Mouse (Mus musculus): ENCODE data around the gene Exo5. TPM values are rescaled to one million over a fixed set of nuclear protein-coding genes. Genes with fewer than 3 reads are reported as not detected.

Exo5 gene
- polyA plus RNA-seq, 1 experiment from 2014 or later, result 26.9 TPM

GRCm38 (mm10) chr4:120913443-120913842 lies 11.4 kb downstream of the Exo5 start:
- Histone ChIP-seq H3K4me3 (ENCODE audit: low read length) (no peak overlapping the region), H3K4me1 (ENCODE audit: control insufficient read depth, insufficient read depth, low read length) (0 out of 2 replicates have a peak, but pooled peaks cover 2% of the 10 kb centered on the region), H3K27ac (ENCODE audit: low read length) (no peak overlapping the region), H3K27me3 (replicated peaks; ENCODE audit: control insufficient read depth, insufficient read depth, low read length) (no peaks in the 10 kb centered on the region), H3K4me2 (ENCODE audit: low read depth, low read length) (no peak overlapping the region), H3K36me3 (ENCODE audit: control insufficient read depth, insufficient read depth, low read length) (no peaks in the 10 kb centered on the region), H3K9me3 (ENCODE audit: control insufficient read depth, low read length) (no peaks in the 10 kb centered on the region), H3K9ac (ENCODE audit: low read depth, low read length) (no peak overlapping the region)
- no peak for ATAC-seq
- WGBS, result 65% methylated on average over 8 of the region's 8 CpGs

DNA sequence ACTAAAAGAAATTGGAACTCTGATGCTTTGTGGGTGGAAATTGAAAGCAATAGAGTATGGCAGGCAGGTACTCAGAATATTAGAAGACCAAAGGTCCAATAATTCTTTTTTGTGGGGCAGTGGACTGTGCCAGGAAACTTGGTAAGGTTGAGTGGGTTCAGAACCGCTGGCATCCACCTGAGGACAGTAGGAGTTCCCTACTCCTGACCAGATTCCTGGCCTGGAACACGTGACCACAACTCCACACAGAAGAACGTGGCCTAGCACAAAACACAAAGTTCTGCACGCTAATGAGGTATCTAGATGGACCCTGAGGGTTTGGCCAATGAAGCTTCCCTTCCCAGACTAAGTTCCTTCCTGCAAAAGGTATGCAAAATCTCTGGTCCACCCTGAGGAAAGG lies 12.0 kb downstream of the Exo5 start:
- Histone ChIP-seq H3K4me1 (ENCODE audit: control insufficient read depth, insufficient read depth, low read length) (0 out of 2 replicates have a peak, but pooled peaks cover 2% of the 10 kb centered on the region), H3K36me3 (ENCODE audit: control insufficient read depth, insufficient read depth, low read length) (no peaks in the 10 kb centered on the region), H3K27ac (ENCODE audit: low read length) (no peak overlapping the region), H3K9ac (ENCODE audit: low read depth, low read length) (no peak overlapping the region), H3K4me3 (ENCODE audit: low read length) (no peak overlapping the region), H3K9me3 (ENCODE audit: control insufficient read depth, low read length) (no peaks in the 10 kb centered on the region), H3K27me3 (replicated peaks; ENCODE audit: control insufficient read depth, insufficient read depth, low read length) (no peaks in the 10 kb centered on the region), H3K4me2 (ENCODE audit: low read depth, low read length) (no peak overlapping the region)
- ATAC-seq, result no peak
- WGBS, result 43% methylated on average over 4 of the region's 4 CpGs

DNA sequence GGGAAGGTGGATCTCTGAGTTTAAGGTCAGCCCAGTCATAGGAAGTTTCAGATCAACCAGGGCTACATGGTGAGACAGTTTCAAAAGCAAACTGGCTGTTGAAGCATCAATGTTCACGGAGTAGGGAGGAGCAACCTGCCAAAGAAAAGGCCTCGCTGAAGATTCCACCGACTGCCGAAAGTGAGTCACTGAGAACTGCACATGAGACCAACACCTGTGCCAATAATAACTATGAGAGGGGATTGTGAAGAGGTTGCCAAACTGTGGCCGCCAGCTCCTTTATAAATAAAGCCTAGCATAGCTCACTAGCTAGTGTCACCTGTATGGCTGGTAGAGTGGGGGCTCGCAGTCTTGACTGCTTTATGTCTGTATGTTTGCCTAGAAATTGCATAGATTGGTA lies 13.7 kb downstream of the Exo5 start:
- Histone ChIP-seq H3K4me3 (ENCODE audit: low read length) (no peak overlapping the region), H3K9ac (ENCODE audit: low read depth, low read length) (no peak overlapping the region), H3K36me3 (ENCODE audit: control insufficient read depth, insufficient read depth, low read length) (no peaks in the 10 kb centered on the region), H3K27me3 (replicated peaks; ENCODE audit: control insufficient read depth, insufficient read depth, low read length) (no peaks in the 10 kb centered on the region), H3K9me3 (ENCODE audit: control insufficient read depth, low read length) (no peaks in the 10 kb centered on the region), H3K27ac (ENCODE audit: low read length) (no peak overlapping the region), H3K4me1 (ENCODE audit: control insufficient read depth, insufficient read depth, low read length) (0 out of 2 replicates have a peak, but pooled peaks cover 2% of the 10 kb centered on the region), H3K4me2 (ENCODE audit: low read depth, low read length) (no peak overlapping the region)
- 78% methylated on average over 6 of the region's 6 CpGs for WGBS
- no peak for ATAC-seq

- H3K9me3 ChIP-seq (ENCODE audit: control insufficient read depth, low read length), result no peaks in the 10 kb centered on the region
- H3K4me2 ChIP-seq (ENCODE audit: low read depth, low read length), result no peak overlapping the region
- WGBS, result 32% methylated on average over 15 of the region's 15 CpGs
- no peak overlapping the region for H3K27ac ChIP-seq (ENCODE audit: low read length)
- H3K36me3 ChIP-seq (ENCODE audit: control insufficient read depth, insufficient read depth, low read length), result no peaks in the 10 kb centered on the region
- no peaks in the 10 kb centered on the region for H3K27me3 ChIP-seq (replicated peaks; ENCODE audit: control insufficient read depth, insufficient read depth, low read length)
- no peak overlapping the region for H3K9ac ChIP-seq (ENCODE audit: low read depth, low read length)
- 0 out of 2 replicates have a peak, but pooled peaks cover 2% of the 10 kb centered on the region for H3K4me1 ChIP-seq (ENCODE audit: control insufficient read depth, insufficient read depth, low read length)
- no peak overlapping the region for H3K4me3 ChIP-seq (ENCODE audit: low read length)
- no peak for ATAC-seq
Measured at GRCm38 (mm10) chr4:120909558-120910150, 15.2 kb downstream of the Exo5 start.

DNA sequence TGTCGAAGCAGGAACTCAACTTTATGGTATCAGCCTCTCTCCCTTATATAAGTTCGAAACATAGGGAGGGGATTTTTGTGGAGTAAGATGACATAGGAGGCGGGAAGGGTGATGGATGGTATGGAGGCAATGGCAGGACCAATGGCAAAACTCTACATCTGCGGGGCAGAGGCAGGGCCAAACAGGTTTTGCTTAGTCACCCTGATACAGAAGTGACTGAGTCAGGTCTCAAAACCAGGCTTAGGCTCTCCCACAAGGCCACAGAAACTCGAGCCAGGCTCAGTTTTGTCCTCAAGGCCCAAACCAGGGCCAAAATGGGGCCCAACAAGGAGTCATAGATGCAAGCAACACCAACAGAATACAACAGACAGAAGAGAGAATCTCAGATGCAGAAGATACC lies 19.2 kb downstream of the Exo5 start:
- Histone ChIP-seq H3K27ac (ENCODE audit: low read length) (no peak overlapping the region), H3K27me3 (replicated peaks; ENCODE audit: control insufficient read depth, insufficient read depth, low read length) (no peaks in the 10 kb centered on the region)
- WGBS, result 76% methylated on average over 5 of the region's 5 CpGs

DNA sequence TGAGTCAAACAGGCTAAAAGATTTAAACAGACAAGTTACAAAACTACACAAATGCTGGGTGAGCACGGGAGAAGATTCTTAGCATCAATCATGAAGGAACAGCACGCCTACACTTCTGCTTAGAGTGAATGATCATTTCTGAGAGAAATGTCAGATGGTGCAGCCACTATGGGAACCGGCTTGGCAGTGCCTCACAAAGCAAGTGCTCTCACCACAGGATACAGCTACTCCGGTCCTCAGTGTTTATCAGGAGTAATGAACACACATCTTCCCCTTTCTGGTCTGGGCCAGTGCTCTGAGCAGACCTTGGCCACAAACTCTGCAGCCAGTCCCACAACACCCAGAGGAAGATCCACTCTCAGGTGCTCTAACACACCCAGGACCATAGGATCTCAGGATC lies 20.3 kb downstream of the Exo5 start:
- H3K27me3 ChIP-seq (replicated peaks; ENCODE audit: control insufficient read depth, insufficient read depth, low read length), result no peaks in the 10 kb centered on the region
- H3K36me3 ChIP-seq (ENCODE audit: control insufficient read depth, insufficient read depth, low read length), result no peaks in the 10 kb centered on the region
- H3K4me1 ChIP-seq (ENCODE audit: control insufficient read depth, insufficient read depth, low read length), result no peaks in the 10 kb centered on the region
- no peak for ATAC-seq
- H3K9me3 ChIP-seq (ENCODE audit: control insufficient read depth, low read length), result no peaks in the 10 kb centered on the region
- no peak overlapping the region for H3K4me3 ChIP-seq (ENCODE audit: low read length)
- H3K9ac ChIP-seq (ENCODE audit: low read depth, low read length), result no peak overlapping the region
- H3K27ac ChIP-seq (ENCODE audit: low read length), result no peak overlapping the region
- no peak overlapping the region for H3K4me2 ChIP-seq (ENCODE audit: low read depth, low read length)
- WGBS, result 37% methylated on average over 4 of the region's 4 CpGs

More for the DNA sequence above, 19.2 kb downstream of the Exo5 start:
- no peak overlapping the region for H3K4me3 ChIP-seq (ENCODE audit: low read length)
- H3K4me1 ChIP-seq (ENCODE audit: control insufficient read depth, insufficient read depth, low read length), result 0 out of 2 replicates have a peak, but pooled peaks cover 2% of the 10 kb centered on the region
- H3K36me3 ChIP-seq (ENCODE audit: control insufficient read depth, insufficient read depth, low read length), result no peaks in the 10 kb centered on the region
- no peak overlapping the region for H3K4me2 ChIP-seq (ENCODE audit: low read depth, low read length)
- no peak for ATAC-seq
- no peaks in the 10 kb centered on the region for H3K9me3 ChIP-seq (ENCODE audit: control insufficient read depth, low read length)
- no peak overlapping the region for H3K9ac ChIP-seq (ENCODE audit: low read depth, low read length)

- H3K4me1 ChIP-seq (ENCODE audit: control insufficient read depth, insufficient read depth, low read length), result no peaks in the 10 kb centered on the region
- no peak overlapping the region for H3K27ac ChIP-seq (ENCODE audit: low read length)
Measured at GRCm38 (mm10) chr4:120895810-120896584, 28.8 kb downstream of the Exo5 start.

GRCm38 (mm10) chr4:120895226-120895625 lies 29.6 kb downstream of the Exo5 start:
- Histone ChIP-seq H3K4me2 (ENCODE audit: low read depth, low read length) (no peak overlapping the region), H3K9ac (ENCODE audit: low read depth, low read length) (no peak overlapping the region), H3K9me3 (ENCODE audit: control insufficient read depth, low read length) (no peaks in the 10 kb centered on the region), H3K27me3 (replicated peaks; ENCODE audit: control insufficient read depth, insufficient read depth, low read length) (no peaks in the 10 kb centered on the region), H3K4me3 (ENCODE audit: low read length) (no peak overlapping the region), H3K36me3 (ENCODE audit: control insufficient read depth, insufficient read depth, low read length) (no peaks in the 10 kb centered on the region), H3K4me1 (ENCODE audit: control insufficient read depth, insufficient read depth, low read length) (no peaks in the 10 kb centered on the region), H3K27ac (ENCODE audit: low read length) (no peak overlapping the region)
- 74% methylated on average over 7 of the region's 7 CpGs for WGBS
- no peak for ATAC-seq

More at GRCm38 (mm10) chr4:120895810-120896584, 28.8 kb downstream of the Exo5 start:
- Histone ChIP-seq H3K9ac (ENCODE audit: low read depth, low read length) (no peak overlapping the region), H3K4me3 (ENCODE audit: low read length) (no peak overlapping the region), H3K36me3 (ENCODE audit: control insufficient read depth, insufficient read depth, low read length) (no peaks in the 10 kb centered on the region), H3K9me3 (ENCODE audit: control insufficient read depth, low read length) (no peaks in the 10 kb centered on the region), H3K4me2 (ENCODE audit: low read depth, low read length) (no peak overlapping the region), H3K27me3 (replicated peaks; ENCODE audit: control insufficient read depth, insufficient read depth, low read length) (no peaks in the 10 kb centered on the region)
- 63% methylated on average over 7 of the region's 7 CpGs for WGBS
- no peak for ATAC-seq

GRCm38 (mm10) chr4:120894584-120894983 lies 30.2 kb downstream of the Exo5 start:
- Histone ChIP-seq H3K9me3 (ENCODE audit: control insufficient read depth, low read length) (no peaks in the 10 kb centered on the region), H3K4me1 (ENCODE audit: control insufficient read depth, insufficient read depth, low read length) (no peaks in the 10 kb centered on the region), H3K9ac (ENCODE audit: low read depth, low read length) (no peak overlapping the region), H3K4me2 (ENCODE audit: low read depth, low read length) (no peak overlapping the region), H3K27ac (ENCODE audit: low read length) (no peak overlapping the region), H3K27me3 (replicated peaks; ENCODE audit: control insufficient read depth, insufficient read depth, low read length) (no peaks in the 10 kb centered on the region), H3K36me3 (ENCODE audit: control insufficient read depth, insufficient read depth, low read length) (no peaks in the 10 kb centered on the region), H3K4me3 (ENCODE audit: low read length) (no peak overlapping the region)
- whole genome bisulfite sequencing, result 68% methylated on average over 11 of the region's 11 CpGs
- no peak for ATAC-seq
